Mouse (Mus musculus): Measurements from ENCODE around the gene Pdxp.

DNA sequence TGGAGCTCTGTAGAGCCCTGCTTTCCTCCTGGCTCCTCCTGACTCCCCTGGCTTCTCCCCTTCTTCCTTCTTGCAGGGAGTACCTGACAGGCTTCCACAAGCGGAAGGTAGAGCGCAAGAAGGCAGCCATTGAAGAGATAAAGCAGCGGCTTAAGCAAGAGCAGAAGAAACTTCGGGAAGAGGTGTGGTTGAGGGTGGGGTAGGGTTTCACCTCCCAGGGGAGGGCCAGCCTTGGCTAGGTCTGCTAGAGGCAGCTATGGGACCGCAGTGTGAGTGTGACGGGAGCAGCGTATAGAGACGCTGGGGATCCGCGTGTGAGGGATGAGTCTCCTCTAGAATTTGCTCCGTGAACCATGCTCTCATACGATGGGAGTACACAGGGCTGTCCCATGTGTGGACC, 22.7 kb downstream of the Pdxp start:
- TF ChIP-seq CTCF (IDR thresholded peaks at IDR 0.05; ENCODE audit: insufficient read depth, low read depth, low read length) (no peak), POLR2A (IDR thresholded peaks at IDR 0.05; ENCODE audit: insufficient read depth, low read depth, low read length) (no peak)
